Mouse (Mus musculus) neural tube, embryonic 14.5 days (tissue): ENCODE measurements around the gene A030003K21Rik. TPM values are rescaled to one million over a fixed set of nuclear protein-coding genes. Genes with fewer than 3 reads are reported as not detected.
"Not testable (repeated sequence)": the region's sequence is repeated elsewhere in the genome, so short reads cannot be mapped to it uniquely, and the experiment has no call there.

Source experiments
- ATAC-seq: fragments of 200-750 bp; cut with Nextera tagmentation; 2 replicates; pipeline ENCODE4 v1.8.0; 2017; ENCODE audit warnings: low read depth, mild to moderate bottlenecking, moderate TSS enrichment, moderate library complexity
- H3K27ac ChIP-seq: fragments of 300-500 bp; sonication (generic); 2 replicates; pipeline ENCODE4 v1.5.1; 2014; ENCODE audit warnings: low read depth, mild to moderate bottlenecking, control low read depth, low read length, moderate library complexity, mixed read lengths
- H3K27me3 ChIP-seq: fragments of 300-500 bp; sonication (generic); 2 replicates; pipeline ENCODE4 v1.6.1; 2014; ENCODE audit warnings: low read length; ENCODE audit not compliant: control insufficient read depth, insufficient read depth
- H3K36me3 ChIP-seq: fragments of 300-500 bp; sonication (generic); 2 replicates; pipeline ENCODE4 v1.6.1; 2014; ENCODE audit warnings: low read length, mixed read lengths; ENCODE audit not compliant: control insufficient read depth, insufficient read depth
- H3K4me1 ChIP-seq: fragments of 300-500 bp; sonication (generic); 2 replicates; pipeline ENCODE4 v1.6.1; 2014; ENCODE audit warnings: low read length; ENCODE audit not compliant: control insufficient read depth, insufficient read depth
- H3K4me2 ChIP-seq: fragments of 300-500 bp; sonication (generic); 2 replicates; pipeline ENCODE4 v1.6.1; 2014; ENCODE audit warnings: mild to moderate bottlenecking, low read depth, low read length, control low read depth
- H3K4me3 ChIP-seq: fragments of 300-500 bp; sonication (generic); 2 replicates; pipeline ENCODE4 v1.5.1; 2014; ENCODE audit warnings: low read depth, low read length, control low read depth, mixed read lengths
- H3K9ac ChIP-seq: fragments of 300-500 bp; sonication (generic); replicated peaks from 2 replicates; pipeline ENCODE4 v1.6.1; 2014; ENCODE audit warnings: low read depth, mild to moderate bottlenecking, control low read depth, low read length, mixed read lengths
- H3K9me3 ChIP-seq: fragments of 300-500 bp; sonication (generic); 2 replicates; pipeline ENCODE4 v1.6.1; 2016; ENCODE audit warnings: low read length; ENCODE audit not compliant: control insufficient read depth
- WGBS: fragments of 180-500 bp; shearing (Covaris S2); extraction: QIAGEN DNeasy Blood & Tissue Kit; methylation state at CpG from one replicate; pipeline ENCODE4 v1.1.7; 2014; 5-methylcytosine and 5-hydroxymethylcytosine counted together
- polyA plus RNA-seq: library from polyadenylated mRNA; unstranded; fragments of >200 nt; fragmentation: Nextera tagmentation; extraction: Ambion mirVana; gene quantifications from 2 replicates; pipeline ENCODE4 v1.2.1, GENCODE M21; 2014

The A030003K21Rik gene
- polyA plus RNA-seq, 1 experiment from 2014 or later = not detected

DNA sequence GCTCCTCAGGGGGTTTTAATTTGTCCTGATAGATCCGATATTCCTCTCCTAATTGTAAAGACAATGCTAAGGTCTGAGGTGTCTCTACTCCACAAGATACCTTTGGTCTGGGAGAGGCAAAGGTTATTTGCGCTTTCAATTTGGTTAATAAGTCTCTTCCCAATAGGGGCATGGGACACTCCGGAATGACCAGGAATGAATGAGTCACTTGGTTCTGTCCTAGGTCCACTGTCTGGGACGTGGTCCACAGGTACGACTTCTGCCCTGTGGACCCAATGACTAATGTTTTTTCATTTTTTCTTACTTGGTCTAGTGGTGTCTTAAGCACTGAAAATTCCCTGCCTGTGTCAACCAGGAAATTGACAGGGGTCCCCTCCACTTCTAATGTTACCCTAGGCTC, 4.5 kb downstream of the A030003K21Rik start:
- Histone ChIP-seq H3K9ac (no peak overlapping the region), H3K27ac (no peak overlapping the region), H3K4me1 (no peaks in the 10 kb centered on the region), H3K4me3 (no peak overlapping the region), H3K36me3 (no peaks in the 10 kb centered on the region), H3K27me3 (no peaks in the 10 kb centered on the region), H3K9me3 (no peaks in the 10 kb centered on the region), H3K4me2 (no peak overlapping the region)
- no peak for ATAC-seq
- WGBS = 91% methylated on average over 5 of the region's 5 CpGs

DNA sequence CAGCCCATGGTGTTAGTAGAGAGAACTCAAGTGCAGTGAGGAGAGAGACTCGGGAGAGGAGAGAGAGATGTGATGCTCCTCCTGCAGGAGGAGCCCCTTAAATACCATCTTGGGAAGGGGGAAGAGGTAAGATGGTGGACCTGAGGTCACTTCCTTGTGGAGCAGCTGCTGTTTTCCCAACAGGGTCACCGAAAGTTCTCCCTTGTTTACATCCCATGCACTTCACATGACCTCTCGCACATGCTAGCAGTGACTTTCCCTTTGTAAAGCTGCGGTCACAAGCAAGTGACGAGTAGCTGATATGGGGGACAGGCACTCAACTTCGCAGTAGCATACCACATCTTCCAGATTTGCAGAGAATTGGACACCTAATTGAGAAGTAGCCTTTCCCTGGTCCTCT, 11.9 kb downstream of the A030003K21Rik start, which contains the start of gene Gm6217:
Gene Gm6217 (minus strand): TSS at position 74 of the 400 bp plus-strand sequence.
- H3K4me2 ChIP-seq, H3K4me1 ChIP-seq, H3K27ac ChIP-seq, H3K36me3 ChIP-seq, H3K9me3 ChIP-seq, H3K9ac ChIP-seq, H3K4me3 ChIP-seq, ATAC-seq, H3K27me3 ChIP-seq: not testable (repeated sequence)
- WGBS = no CpG with 5 or more reads among the region's 6 CpGs

DNA sequence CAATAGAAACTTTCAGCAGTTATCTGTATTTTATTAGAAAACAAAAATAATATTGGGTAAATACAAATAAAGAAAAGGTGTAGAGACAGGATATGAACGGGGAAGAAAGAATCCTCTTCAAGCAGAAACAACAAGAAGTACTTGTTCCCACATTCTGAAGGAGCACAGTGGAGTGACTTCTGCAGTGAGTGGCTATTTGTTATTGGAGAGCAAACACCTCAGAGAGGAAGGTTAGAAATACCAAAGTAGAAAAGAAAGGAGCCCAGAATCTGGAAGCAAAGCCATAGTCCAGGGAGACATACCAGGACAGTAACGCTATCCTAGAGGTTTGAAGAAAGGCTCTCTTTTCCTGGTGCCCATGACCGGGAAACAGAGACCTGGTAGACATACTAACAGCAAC, 12.6 kb downstream of the A030003K21Rik start:
- not testable (repeated sequence) for H3K27me3 ChIP-seq, H3K9ac ChIP-seq, H3K9me3 ChIP-seq, H3K4me2 ChIP-seq, H3K4me3 ChIP-seq, H3K4me1 ChIP-seq, H3K27ac ChIP-seq, H3K36me3 ChIP-seq, ATAC-seq
- WGBS = 98% methylated on average over 2 of the region's 3 CpGs

DNA sequence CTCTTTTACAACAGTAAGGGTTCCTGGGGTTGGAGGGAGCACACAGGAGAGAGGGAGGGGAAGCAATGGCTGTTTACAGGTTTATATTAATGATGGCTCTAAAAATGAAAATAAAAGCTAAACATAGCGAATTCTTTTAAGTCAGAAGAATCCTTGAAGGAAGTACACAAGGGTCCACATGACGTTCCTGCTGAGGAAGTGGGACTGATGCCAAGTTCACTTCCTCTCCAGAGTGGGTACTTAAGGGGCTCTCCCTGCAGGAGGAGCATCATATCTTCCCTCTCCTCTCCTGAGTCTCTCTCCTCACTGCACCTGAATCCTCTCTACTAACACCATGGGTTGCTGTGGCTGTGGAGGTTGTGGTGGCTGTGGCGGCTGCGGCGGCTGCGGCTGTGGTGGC, 18.5 kb downstream of the A030003K21Rik start, which contains the start of gene A030014E15Rik:
Gene A030014E15Rik (plus strand): TSS at position 268 of the 400 bp plus-strand sequence.
- 91% methylated on average over 6 of the region's 6 CpGs for WGBS
- no peaks in the 10 kb centered on the region for H3K36me3 ChIP-seq
- no peak within 1 kb of the TSS for H3K4me3 ChIP-seq
- no peak within 1 kb of the TSS for H3K9ac ChIP-seq
- ATAC-seq = no peak
- H3K27me3 ChIP-seq = no peaks in the 10 kb centered on the region
- H3K4me2 ChIP-seq = no peak within 1 kb of the TSS
- no peaks in the 10 kb centered on the region for H3K9me3 ChIP-seq
- no peak within 1 kb of the TSS for H3K27ac ChIP-seq
- no peaks in the 10 kb centered on the region for H3K4me1 ChIP-seq

DNA sequence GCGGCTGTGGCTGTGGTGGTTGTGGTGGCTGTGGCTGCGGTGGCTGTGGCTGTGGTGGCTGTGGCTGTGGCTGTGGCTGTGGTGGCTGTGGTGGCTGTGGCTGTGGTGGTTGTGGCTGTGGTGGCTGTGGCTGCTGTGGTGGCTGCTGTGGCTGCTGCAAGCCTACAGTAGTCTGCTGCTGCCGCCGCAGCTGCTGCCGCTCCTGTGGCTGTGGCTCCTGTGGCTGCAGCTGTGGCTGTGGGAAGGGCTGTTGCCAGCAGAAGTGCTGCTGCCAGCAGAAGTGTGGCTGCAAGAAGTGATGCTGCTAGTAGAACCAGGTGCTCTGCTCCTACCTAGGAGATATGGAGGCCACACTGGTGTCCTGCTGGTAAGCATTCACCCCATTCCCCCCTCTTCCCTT, 29.8 kb downstream of the A030003K21Rik start:
- H3K27me3 ChIP-seq, H3K4me3 ChIP-seq, H3K36me3 ChIP-seq, H3K9ac ChIP-seq, H3K9me3 ChIP-seq, H3K4me1 ChIP-seq, ATAC-seq, H3K4me2 ChIP-seq, H3K27ac ChIP-seq: not testable (repeated sequence)
- 85% methylated on average over 5 of the region's 5 CpGs for WGBS

DNA sequence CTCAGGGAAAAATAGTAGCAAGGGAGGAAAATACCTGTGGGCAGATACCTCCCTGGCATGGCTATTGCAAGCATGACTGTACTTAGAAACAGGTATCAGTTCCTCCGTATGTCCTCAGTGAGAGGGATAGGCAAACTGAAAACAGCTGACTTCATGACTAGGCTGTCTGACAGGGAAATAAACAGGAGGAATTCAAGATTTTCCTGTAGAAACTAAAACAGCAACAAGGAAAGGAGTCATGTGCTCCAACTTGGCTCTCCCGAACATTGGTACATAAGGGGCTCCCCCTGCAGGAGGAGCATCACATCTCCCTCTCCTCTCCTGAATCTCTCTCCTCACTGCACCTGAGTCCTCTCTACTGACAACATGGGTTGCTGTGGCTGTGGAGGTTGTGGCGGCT, 30.2 kb downstream of the A030003K21Rik start, which contains the start of gene A030005L19Rik:
Gene A030005L19Rik (plus strand): TSS at position 301 of the 400 bp plus-strand sequence.
- H3K9me3 ChIP-seq = no peaks in the 10 kb centered on the region
- no peaks in the 10 kb centered on the region for H3K36me3 ChIP-seq
- no peak for ATAC-seq
- H3K4me2 ChIP-seq = no peak within 1 kb of the TSS
- H3K27ac ChIP-seq = no peak within 1 kb of the TSS
- no peak within 1 kb of the TSS for H3K4me3 ChIP-seq
- no peaks in the 10 kb centered on the region for H3K27me3 ChIP-seq
- 97% methylated on average over 3 of the region's 3 CpGs for WGBS
- no peaks in the 10 kb centered on the region for H3K4me1 ChIP-seq
- H3K9ac ChIP-seq = no peak within 1 kb of the TSS

DNA sequence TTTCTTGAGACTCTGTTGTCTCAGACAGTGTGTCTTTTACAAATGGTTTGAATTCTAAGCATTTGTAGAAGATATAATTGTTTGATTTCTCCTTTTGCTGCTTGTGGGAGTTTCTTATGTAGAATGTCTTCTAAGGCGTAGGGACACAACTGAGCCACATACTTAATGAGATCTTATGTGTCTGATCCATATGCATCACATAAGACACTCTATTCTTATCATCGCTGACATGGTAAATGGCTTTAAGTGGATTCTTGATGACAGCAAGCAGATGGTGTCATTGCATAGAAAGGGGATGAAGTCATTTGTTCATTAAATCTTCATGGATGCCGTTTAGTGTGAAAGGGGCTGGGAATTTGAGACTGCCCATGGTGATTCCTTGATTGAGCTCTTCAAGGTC, 37.3 kb downstream of the A030003K21Rik start:
- H3K27me3 ChIP-seq = no peaks in the 10 kb centered on the region
- WGBS = 58% methylated on average over 3 of the region's 3 CpGs
- H3K27ac ChIP-seq = no peak overlapping the region
- no peaks in the 10 kb centered on the region; the same call in 1 of the 2 replicates for H3K36me3 ChIP-seq
- H3K9me3 ChIP-seq = no peaks in the 10 kb centered on the region
- H3K9ac ChIP-seq = no peak overlapping the region
- H3K4me3 ChIP-seq = no peak overlapping the region
- no peak overlapping the region for H3K4me2 ChIP-seq
- peak; percentile 29; the same call in 1 of the 2 replicates for ATAC-seq
- H3K4me1 ChIP-seq = no peaks in the 10 kb centered on the region

DNA sequence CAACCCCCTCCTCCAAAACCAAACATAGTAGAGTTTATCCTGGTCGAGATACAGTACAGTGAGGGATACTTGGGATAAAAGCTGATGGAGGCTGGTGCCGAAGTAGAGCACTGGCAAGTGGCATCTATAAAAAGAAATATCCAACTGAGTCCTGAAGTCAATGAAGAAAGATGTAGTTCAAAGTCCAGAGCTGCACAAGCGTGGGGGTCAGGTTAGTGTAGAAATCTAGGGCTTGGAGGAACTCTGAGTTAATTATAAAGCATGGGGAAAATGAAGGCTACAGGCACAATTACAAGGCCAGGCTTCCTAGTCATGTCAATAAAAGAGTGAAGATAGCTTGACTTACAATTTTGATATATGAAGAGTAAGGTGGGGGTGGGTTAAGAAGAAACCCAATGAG, 42.0 kb downstream of the A030003K21Rik start:
- no peaks in the 10 kb centered on the region for H3K4me1 ChIP-seq
- H3K9me3 ChIP-seq = no peaks in the 10 kb centered on the region
- no peak overlapping the region for H3K9ac ChIP-seq
- WGBS = 97% methylated on average over 3 of the region's 3 CpGs
- H3K4me3 ChIP-seq = no peak overlapping the region
- no peak overlapping the region for H3K4me2 ChIP-seq
- no peak for ATAC-seq
- peaks cover 5% of the 10 kb centered on the region; the same call in 1 of the 2 replicates for H3K36me3 ChIP-seq
- H3K27me3 ChIP-seq = no peaks in the 10 kb centered on the region
- no peak overlapping the region for H3K27ac ChIP-seq

DNA sequence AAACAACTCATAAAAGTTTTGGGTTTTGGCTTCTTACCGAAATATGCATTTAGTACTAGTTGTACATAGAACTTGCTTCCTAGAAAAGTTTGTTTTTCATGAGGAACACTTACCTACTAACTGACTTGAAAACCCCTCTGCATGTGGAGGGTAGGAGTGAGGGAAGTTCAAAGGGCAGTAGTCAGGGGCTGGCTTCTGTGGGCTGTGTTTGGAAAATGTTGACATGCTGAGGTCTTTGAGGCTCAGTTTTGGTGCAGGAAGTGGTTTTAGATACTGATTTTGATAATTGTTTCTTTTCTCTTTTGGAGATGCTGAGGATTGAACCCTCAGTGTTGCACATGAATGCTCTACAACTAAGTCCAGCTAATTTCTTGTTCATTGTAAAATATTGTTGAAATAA, 42.6 kb downstream of the A030003K21Rik start:
- Histone ChIP-seq H3K4me1 (no peaks in the 10 kb centered on the region), H3K4me2 (no peak overlapping the region), H3K27ac (no peak overlapping the region), H3K9me3 (no peaks in the 10 kb centered on the region), H3K9ac (no peak overlapping the region), H3K4me3 (no peak overlapping the region), H3K36me3 (peaks cover 6% of the 10 kb centered on the region; the same call in 1 of the 2 replicates), H3K27me3 (no peaks in the 10 kb centered on the region)
- WGBS = 98% methylated on average over 1 of the region's 1 CpGs
- ATAC-seq = no peak
